Mouse (Mus musculus): Measurements from ENCODE around the gene Adh1. TPM values are rescaled to one million over a fixed set of nuclear protein-coding genes. Genes with fewer than 3 reads are reported as not detected.

The Adh1 gene
- total RNA-seq, 2 experiments from 2014 or later, result 18.0 to 28.7 TPM

DNA sequence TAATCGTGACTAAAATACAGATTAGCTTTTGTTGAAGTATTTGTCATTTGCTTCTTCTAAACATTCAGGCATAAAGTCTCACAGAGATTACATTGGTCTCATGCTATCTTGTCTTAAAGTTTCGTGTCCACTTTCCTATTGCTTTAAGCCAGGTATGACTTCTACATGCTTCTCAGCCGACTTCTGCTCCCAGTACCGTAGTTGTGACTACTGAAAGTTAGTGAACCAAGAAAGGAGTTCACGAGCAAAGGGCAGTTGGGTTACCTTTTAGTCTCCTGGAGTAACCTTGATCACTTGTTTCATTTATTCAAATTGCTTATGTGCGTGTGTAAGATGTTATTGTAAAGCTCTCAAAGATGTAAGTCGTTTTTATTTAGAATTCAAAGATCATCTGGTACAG is 25.2 kb downstream of the Adh1 start:
- no peak for DNase-seq (ENCODE audit: low spot score)

DNA sequence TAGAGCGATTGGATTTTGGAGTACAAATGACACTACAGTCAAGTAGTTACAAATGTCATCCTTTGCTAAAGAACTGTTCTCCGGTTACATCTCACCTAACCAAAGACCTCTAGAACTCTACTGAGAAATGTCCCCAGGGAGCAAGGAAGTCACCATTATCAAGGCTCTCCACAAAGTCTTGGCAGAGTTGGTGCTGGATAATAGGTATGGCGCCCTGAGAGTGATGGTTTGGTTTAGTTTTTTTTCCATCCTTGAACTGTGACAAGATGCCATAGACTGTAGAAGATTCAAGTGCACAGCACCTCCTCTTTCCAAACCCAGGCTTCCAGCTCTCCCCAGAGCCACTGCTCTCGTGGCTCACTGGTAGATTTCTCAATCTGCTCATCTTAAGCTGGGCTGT is 26.9 kb downstream of the Adh1 start:
- DNase-seq (ENCODE audit: low spot score), result no peak

DNA sequence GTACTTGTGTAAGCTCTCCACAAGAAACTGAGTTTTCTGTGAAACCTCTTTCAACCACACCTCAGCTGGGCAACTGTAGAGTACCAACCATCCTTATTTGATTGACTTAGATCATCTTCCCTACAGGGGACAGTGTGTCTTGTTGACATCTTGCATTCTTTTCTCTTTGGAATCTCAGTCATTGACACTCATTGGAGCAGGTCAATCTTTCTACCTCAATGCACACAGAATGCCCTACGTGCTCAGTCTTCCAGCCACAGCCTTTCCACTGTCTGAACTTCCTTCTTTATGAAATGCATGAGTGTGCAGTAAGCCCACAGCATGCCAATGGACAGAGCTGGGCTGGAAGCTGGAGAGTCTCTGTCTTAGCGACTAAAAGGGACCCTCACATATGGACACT is 29.9 kb downstream of the Adh1 start:
- DNase-seq (ENCODE audit: low spot score), result no peak

DNA sequence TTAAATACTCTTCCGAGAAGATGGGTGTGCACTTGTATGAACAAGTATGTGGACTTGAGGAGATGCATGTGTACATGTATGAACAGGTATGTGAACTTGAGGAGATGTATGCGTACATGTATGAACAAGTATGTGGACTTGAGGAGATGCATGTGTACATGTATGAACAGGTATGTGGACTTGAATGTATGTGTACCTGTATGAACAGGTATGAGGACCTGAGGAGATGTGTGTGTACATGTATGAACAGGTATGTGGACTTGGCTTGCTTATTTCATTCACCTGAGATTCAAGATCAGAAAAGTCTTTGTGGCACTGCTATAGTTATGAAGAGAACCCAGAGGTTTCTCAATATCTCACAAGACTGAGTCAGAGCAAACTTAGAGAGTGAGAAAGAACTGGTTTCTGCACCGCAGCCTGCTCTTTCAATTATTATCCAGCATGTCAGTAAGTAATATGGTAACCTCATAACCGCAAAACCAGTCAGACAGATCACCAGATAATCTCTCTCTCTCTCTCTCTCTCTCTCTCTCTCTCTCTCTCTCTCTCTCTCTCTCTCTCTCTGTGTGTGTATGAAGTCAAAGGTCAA is 30.8 kb downstream of the Adh1 start:
- no peak for DNase-seq (ENCODE audit: low spot score)

DNA sequence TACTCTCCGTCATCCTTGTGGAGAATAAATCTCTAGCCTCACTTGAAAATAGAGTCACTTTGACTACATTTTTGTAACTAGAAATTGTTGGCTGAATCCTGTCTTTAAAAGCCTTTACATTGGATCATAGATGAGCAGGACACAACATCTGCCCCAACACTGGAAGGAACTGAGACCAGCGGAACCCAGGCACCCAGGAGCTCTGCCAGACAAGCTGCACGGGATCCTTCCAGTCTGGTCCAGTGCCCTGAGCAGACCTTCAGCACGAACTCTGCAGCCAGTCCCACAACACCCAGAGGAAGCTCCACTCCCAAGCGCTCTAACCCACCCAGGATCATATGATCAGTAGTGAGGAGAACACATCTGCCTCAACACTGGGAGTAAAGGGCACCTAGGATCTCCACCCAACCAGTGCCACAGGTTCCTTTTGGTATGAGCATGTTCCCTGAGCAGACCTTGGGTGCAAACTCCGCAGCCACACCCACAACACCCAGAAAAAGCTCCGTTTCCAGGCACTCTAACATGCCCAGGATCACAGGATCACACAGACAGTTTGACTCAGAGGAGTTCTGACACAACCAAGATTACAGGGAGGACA is 32.6 kb downstream of the Adh1 start:
- no peak for DNase-seq (ENCODE audit: low spot score)

DNA sequence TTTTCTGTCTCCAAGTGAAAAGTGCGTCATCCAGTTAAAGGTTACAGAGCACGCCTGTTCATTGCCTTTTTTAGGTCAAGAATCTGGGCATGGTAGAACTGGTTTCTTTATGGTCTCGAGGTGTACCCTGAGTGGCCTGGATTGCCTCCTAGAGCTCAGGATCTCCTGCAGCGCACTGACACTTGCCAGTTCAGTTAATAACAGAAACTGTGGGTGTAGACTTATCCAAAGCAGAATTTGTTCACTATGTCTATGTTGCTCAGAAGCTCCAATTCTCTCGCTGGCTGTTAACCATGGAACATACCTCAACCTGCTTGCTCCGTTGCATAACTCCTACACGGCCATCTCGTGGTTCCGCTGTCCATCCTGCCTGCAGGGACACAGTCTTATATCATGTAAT is 39.3 kb downstream of the Adh1 start:
- no peak for DNase-seq (ENCODE audit: low spot score)

DNA sequence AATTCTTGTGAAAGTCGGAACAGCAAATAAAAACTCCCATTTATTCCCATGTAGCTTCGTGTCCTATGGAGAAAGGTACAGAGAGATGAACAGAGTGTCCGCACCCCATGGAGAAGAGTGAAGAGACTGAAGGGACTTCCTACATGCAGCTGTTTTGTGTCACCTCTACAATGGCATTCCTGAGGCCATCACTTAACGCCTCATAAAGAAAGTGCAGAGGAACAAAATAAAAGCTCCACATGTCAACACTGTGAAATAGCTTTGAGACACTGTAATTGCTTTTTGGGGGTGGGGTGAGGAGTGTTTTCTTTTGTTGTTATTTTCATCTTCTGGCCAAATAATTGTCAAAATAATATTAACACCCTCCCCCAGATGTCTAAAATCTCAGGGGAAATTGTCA is 41.9 kb downstream of the Adh1 start:
- no peak for DNase-seq (ENCODE audit: low spot score)

DNA sequence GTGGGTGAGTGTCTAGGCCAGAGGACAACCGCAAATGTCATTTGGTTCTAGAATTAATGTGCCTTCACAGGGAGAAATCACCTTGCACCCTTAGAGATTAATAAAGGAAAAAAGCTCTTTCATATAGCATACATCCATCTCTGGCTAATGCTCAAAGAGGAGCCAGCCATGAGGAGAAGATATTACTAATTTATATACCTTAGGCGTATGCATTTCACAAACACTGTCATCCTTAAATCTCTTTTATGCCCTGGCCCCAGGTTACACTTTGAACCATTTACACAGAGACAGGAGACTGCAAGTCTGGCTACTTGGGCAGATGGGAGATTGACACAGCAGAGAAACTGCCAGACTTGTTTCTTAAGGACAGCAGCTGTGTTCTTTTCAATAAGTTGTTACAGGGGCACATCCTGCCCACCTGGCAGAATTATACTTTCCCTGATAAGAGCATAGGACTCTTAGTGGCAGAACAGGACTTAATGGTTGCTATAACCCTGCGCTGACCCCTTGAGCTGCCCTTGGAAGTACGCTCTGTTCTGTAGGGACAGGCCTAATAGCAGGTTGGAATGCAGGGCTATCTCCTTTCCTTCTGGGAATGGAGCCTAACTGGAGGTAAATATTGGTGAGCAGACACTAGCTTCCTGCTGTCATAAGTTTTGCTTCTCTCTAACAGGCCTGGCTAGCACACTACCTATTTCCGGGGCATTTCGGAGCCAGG is 43.1 kb downstream of the Adh1 start:
- peak; percentile 76 for DNase-seq (ENCODE audit: low spot score)

DNA sequence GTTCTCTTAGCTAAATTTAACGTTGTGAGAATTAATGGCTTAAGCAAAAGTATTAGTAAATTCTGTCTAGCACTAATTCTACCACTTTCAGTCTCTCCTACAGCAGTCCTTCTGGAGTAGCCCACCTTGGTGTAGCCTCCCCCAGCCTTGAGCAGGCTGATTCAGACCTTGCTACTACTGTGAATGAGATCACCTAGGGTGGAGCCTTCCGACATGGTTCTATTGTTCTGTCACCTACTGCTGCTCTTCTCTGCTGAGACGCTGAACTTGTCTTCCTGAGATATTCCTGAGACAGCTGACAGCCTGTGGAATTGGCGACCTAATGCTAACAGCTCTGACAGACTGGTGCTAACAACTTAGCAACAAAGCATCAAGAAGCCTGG is 43.7 kb downstream of the Adh1 start:
- DNase-seq (ENCODE audit: low spot score), result no peak

DNA sequence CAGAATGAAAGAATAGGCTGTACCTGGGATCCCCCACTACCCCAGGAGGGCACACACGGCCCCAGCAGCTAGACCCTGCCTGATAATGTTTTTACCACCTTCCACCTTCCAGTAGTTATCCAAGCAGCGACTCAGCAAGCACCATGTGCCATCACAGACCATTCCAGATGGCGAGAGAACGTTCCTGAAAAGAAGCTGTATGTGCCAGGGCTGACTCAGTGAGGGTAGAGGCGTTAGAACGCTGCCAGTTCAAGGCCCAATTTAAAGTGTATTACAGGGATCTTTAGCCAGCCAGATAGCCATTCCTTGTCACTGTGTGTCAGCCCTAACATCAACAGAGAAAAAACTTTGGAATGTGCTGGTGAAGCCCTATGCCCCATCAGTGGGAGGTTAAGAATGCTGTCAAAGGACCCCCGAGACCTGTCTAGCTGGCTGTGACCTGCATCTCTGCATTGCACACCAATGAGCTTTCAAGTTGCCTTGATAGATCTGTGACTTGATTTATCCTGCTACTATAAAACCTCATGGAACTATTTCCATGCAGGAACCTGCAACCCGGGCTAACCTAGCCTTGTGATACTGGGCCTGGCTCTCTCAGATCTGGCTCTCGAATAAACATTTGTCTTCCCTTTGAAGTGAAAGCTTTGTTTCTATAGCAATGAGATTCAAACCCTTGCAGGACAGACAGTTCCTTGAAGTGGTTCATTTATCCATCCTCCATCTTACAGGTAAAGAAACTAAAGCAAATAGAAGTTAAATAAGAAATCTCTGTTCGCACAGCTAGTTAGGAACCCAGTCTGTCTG is 44.9 kb downstream of the Adh1 start:
- DNase-seq (ENCODE audit: low spot score), result no peak

DNA sequence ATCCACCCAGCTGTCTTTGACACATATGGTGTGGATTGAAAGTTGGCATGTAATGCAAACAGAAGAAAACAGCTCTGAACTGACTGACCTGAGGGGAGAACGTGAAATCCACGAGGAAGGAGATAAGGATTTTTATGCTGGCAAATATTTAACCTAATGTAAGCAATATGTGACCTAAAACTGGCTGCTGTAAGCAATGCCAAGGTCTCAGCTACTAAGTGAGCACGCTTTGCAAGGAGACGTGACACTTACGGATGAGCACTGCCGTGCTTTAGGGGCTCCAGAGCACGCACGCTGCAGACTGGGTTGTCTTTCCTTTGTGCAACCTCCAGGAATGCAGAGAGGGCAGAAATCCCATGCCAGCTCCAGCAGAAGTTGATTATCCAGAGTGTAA is 45.5 kb downstream of the Adh1 start:
- DNase-seq (ENCODE audit: low spot score), result no peak

DNA sequence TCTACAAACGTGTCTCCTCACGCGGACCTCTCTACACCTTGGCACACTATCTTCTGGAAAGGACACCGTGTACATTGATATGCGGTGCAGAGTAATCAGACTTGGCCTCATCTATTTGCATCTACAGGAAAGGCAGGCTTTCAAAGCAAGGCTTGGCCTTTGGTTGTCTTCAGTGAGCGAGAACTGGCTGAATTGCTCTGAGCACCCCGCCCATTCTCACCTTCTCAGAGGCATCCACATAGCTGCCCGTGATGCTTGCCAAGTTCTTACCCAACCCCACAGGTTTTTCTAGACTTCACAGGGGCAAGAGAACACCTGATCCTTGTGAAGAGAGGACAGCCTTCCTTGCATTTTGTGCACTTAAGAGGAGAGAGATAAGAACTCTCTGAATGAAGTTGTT is 49.1 kb downstream of the Adh1 start:
- DNase-seq (ENCODE audit: low spot score), result no peak

DNA sequence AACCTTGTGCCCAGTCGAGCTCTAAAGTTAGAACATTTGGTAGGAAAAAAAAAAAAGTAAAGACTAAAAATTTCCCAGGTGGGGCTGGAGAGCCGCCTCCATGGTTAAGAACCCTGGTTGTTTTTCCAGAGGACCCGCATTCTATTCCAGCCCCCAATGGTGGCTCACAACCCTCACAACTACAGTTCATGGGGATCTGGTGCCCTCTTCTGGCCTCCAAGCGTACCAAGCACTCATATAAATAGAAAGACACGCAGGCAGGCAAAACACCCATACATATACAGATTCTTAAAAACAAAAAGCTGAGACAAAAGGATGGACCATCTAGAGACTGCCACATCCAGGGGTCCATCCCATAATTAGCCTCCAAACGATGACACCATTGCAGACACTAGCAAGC is 50.2 kb downstream of the Adh1 start:
- DNase-seq (ENCODE audit: low spot score), result no peak

DNA sequence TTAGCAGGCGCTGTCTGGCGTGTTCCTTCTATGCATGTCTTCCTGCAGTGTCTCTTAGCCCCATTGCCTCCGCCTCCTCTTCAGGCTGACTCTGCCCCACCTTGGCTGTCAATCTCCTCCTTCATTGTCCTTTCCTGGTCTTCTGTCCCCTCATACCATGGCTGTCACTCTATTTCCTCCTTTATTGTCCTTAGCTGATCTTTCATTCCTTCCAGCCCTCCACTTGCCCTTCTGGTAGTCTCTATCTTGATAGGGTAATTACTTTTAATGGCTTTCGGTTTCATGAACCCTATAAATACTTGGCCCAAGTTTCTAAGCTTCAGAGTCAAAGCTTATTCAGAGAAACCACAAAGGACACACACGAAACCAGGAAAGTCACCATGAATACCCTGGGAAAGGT is 52.2 kb downstream of the Adh1 start, which contains the start of gene Adh6a:
Gene Adh6a, plus strand, starts transcription at position 322 of the 400 bp plus-strand sequence.
- no peak for DNase-seq (ENCODE audit: low spot score)

DNA sequence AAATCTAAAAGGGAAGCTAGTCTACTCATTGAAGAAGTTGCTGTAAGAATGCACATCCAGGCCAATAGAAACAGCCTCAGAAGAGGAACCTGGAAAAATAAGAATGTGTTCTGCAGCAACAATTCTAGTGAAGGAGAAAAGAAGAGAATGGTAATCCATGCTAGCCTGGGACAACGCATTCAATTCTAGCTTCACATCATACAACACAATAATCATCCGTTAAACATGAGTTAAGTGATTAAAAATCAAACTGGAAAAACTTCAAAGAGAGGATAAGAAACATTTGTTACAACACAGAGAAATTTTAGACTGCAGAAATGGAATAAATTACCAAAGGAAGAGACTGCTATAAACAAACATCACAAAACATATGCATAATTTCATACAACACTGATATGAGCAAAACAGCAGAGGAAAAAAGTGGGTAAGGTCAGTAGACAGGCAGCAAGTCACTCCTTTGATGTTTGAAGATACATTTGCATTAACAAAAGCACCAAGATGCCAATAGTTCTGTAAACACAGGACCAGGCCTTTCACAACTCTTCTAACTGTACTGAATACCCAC is 56.2 kb downstream of the Adh1 start:
- DNase-seq (ENCODE audit: low spot score), result no peak

DNA sequence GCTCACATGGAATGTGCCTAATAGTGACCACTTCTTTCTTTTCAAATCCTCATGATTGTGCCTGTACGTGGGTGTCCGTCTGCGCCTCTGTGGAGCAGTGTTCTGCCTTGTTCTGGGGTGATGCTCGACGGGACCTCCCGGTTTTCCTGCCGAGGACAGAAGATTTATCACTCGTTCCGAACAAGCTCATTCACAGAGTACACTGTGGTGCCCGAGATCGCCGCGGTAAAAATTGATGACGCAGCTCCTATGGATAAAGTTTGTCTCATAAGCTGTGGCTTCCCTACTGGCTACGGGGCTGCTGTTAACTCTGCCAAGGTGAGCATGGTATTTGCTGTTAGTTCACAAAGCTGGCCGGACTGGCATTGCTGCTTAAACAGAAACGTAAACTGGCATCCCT is 64.2 kb downstream of the Adh1 start:
- no peak for DNase-seq (ENCODE audit: low spot score)

DNA sequence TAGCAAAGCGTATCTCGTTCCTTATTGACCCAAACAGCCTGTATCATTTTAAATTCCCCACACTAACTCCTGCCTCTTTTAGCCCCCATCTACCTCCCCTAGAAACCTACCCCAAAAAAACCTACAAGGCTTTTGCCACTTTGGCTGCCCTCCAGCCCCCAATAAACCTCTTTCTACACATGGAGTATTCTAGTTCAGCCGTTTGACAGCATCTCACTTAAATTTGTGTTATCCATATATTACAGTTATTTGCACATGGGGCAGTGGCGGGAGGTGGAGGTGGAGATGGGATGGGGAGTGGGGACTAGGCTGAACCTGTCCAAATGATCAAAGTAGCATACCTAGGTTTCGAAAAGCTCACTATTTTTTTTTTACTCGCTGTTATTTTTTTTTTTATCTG is 64.7 kb downstream of the Adh1 start:
- DNase-seq (ENCODE audit: low spot score), result no peak

DNA sequence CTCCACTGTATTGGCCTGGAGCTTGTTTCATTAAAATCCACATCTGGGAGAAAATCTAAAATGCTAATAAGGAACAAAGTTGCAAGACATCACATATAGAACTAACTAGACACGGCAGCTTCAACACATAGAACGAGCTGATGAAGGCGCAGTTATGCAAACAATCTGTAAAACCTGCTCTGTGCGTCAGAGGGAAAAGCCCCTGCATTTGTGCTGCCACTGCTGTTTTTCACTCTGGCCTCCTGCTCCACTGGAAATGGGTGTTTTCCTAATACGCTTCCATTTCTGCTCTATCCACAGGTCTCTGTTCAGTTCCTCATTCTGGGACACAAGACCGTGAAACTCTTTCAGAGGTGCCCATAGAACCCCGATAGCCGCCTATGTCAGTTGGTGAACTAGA is 73.1 kb downstream of the Adh1 start:
- DNase-seq (ENCODE audit: low spot score), result no peak

DNA sequence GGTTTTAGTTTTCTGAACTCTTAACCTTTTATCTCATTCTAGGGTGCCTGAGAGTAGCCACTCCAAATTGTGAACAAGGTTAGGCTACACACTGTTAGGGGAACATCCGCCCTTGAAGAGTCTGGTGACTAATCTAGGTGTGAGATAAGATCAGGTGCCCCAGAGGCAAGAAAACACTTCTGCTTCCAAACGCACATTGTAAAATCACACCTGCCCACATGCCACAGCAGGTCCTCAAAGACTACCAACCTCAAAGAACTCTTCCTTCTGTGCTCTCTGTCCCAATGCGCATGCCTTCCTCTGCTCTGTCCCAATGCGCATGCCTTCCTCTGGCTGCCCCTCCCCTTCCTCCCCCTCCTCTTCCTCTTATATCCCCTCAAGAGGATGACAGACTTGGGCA is 73.5 kb downstream of the Adh1 start:
- no peak for DNase-seq (ENCODE audit: low spot score)

DNA sequence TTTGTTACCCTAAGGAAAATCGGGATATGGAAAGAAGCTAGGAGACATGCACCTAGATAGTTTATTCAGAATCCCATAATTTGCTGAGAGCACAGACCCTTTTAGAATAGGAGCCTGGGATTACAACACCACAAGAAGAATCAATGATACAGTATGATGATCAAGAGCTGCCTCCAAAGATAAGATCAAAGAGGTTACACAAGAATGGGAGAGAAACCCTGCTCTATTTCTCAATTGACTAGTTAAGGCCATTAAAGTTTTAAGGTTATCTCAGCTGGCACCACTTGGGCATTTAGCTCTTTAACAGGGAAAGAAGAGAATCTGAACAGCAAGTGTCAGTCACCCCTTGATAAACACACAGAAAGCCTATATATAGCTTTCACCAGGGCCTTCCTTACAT is 74.8 kb downstream of the Adh1 start:
- DNase-seq (ENCODE audit: low spot score), result no peak

DNA sequence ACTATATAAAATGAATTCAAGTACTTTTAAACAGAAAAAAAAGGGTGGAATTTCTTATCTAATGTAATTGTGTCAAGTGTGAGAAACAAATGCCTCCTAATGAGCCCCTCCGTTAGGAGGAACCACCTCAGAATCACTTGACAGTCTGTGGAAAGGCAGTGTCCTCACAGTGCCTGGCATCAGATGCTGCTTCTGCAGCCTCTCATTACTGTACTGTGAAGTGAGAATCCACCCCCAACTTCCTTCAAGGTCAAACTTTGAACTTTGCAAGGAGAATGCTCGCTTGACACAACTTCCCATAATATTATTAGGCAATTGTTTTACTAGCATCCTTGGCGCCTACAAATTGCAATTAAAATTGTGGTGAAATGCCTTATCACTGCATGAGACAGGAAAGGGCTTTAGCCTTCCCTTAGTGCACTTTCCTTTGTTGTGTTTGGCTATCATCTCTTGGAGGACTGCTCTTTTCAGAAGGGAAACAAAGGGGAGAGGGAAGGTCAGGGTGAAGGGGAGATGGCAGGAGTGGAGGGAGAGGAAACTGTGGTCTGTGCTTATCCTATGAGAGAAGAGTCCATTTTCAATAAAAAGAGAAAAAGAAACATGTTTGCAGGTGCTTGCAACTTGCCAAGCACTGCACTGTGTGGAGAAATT is 75.4 kb downstream of the Adh1 start:
- no peak for DNase-seq (ENCODE audit: low spot score)
